Mouse (Mus musculus) kidney, embryonic 14.5 days (tissue): Measurements from ENCODE around the gene Zfp961. TPM values are rescaled to one million over a fixed set of nuclear protein-coding genes. Genes with fewer than 3 reads are reported as not detected.
"Not testable (repeated sequence)": the region's sequence is repeated elsewhere in the genome, so short reads cannot be mapped to it uniquely, and the experiment has no call there.

Experiments
- ATAC-seq: fragments of 200-750 bp; cut with Nextera tagmentation; 2 replicates; pipeline ENCODE4 v1.8.0; 2017; ENCODE audit warnings: moderate number of reproducible peaks, mild to moderate bottlenecking, moderate TSS enrichment, moderate library complexity; ENCODE audit not compliant: low FRiP score, low TSS enrichment
- H3K27ac ChIP-seq: fragments of 300-500 bp; sonication (generic); 2 replicates; pipeline ENCODE4 v1.5.1; 2014; ENCODE audit warnings: low read depth, mild to moderate bottlenecking, low read length, moderate library complexity, mixed read lengths
- H3K27me3 ChIP-seq: fragments of 300-500 bp; sonication (generic); 2 replicates; pipeline ENCODE4 v1.6.1; 2014; ENCODE audit warnings: mild to moderate bottlenecking, low read length; ENCODE audit not compliant: control insufficient read depth, insufficient read depth
- H3K36me3 ChIP-seq: fragments of 300-500 bp; sonication (generic); 2 replicates; pipeline ENCODE4 v1.6.1; 2014; ENCODE audit warnings: low read length, mixed read lengths; ENCODE audit not compliant: control insufficient read depth, insufficient read depth
- H3K4me1 ChIP-seq: fragments of 300-500 bp; sonication (generic); 2 replicates; pipeline ENCODE4 v1.6.1; 2014; ENCODE audit warnings: low read length, mixed read lengths; ENCODE audit not compliant: control insufficient read depth, insufficient read depth
- H3K4me2 ChIP-seq: fragments of 300-500 bp; sonication (generic); replicated peaks from 2 replicates; pipeline ENCODE4 v1.6.1; 2014; ENCODE audit warnings: low read depth, mild to moderate bottlenecking, low read length
- H3K4me3 ChIP-seq: fragments of 300-500 bp; sonication (generic); 2 replicates; pipeline ENCODE4 v1.5.1; 2014; ENCODE audit warnings: mild to moderate bottlenecking, low read length
- H3K9ac ChIP-seq: fragments of 300-500 bp; sonication (generic); 2 replicates; pipeline ENCODE4 v1.6.1; 2014; ENCODE audit warnings: low read depth, mild to moderate bottlenecking, low read length, moderate library complexity
- H3K9me3 ChIP-seq: fragments of 300-500 bp; sonication (generic); 2 replicates; pipeline ENCODE4 v1.6.1; 2016; ENCODE audit warnings: low read length; ENCODE audit not compliant: control insufficient read depth
- WGBS: fragments of 180-500 bp; shearing (Covaris S2); extraction: QIAGEN DNeasy Blood & Tissue Kit; methylation state at CpG from one replicate; pipeline ENCODE4 v1.1.7; 2014; 5-methylcytosine and 5-hydroxymethylcytosine counted together
- polyA plus RNA-seq: library from polyadenylated mRNA; unstranded; fragments of >200 nt; fragmentation: Nextera tagmentation; extraction: Ambion mirVana; gene quantifications from 2 replicates; pipeline ENCODE4 v1.2.1, GENCODE M21; 2014

The Zfp961 gene
- polyA plus RNA-seq, 1 experiment from 2014 or later, result 32.4 TPM

- WGBS, result 70% methylated on average over 3 of the region's 3 CpGs
- no peak for ATAC-seq
Measured at GRCm38 (mm10) chr8:72000223-72000622, 49.4 kb downstream of the Zfp961 start.

DNA sequence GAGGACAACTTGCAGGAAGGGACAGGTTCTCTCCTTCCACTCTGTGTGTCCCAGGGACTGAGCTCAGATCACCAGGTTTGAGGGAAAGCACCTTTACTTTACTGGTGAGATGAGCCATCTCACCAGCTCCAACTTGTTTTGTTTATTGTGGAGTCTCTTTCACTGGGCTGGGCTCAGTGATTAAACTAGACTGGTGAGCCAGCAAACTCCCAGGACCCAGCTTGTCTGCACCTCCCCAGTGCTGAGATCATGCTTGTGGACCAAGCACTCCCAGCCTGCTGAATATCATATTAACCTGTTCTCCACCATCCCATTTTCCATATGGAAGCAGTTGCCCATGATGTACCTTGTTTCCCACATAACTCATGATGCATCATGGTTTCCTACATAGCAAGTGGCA is 52.1 kb downstream of the Zfp961 start:
- Histone ChIP-seq H3K27me3 (no peaks in the 10 kb centered on the region), H3K4me2 (no peak overlapping the region), H3K4me3 (no peak overlapping the region), H3K9me3 (no peaks in the 10 kb centered on the region), H3K36me3 (no peaks in the 10 kb centered on the region), H3K27ac (no peak overlapping the region), H3K4me1 (no peaks in the 10 kb centered on the region), H3K9ac (no peak overlapping the region)
- ATAC-seq, result no peak

More at GRCm38 (mm10) chr8:72000223-72000622, 49.4 kb downstream of the Zfp961 start:
- H3K4me3 ChIP-seq, result no peak overlapping the region
- H3K27ac ChIP-seq, result no peak overlapping the region
- no peak overlapping the region for H3K9ac ChIP-seq
- H3K27me3 ChIP-seq, result no peaks in the 10 kb centered on the region
- H3K4me2 ChIP-seq, result no peak overlapping the region
- no peaks in the 10 kb centered on the region for H3K4me1 ChIP-seq
- H3K9me3 ChIP-seq, result no peaks in the 10 kb centered on the region
- no peaks in the 10 kb centered on the region for H3K36me3 ChIP-seq

DNA sequence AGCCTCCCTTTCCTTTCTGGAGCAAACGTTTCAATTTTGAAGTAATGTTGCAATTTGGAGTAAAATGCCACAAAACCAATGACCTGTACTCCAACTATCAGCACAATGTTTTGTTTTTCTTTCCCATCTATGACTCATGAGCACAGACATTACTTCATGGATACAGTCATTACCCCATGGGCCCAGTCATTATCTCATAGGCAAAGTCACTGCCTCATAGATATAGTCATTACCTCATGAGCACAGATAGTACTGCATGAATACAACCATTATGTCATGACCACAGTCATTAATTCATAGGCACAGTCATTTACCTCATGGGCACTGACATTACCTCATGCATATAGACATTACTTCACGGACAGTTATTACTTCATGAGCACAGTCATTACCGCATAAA is 55.1 kb downstream of the Zfp961 start:
- 85% methylated on average over 3 of the region's 3 CpGs for WGBS
- Histone ChIP-seq H3K27me3 (no peaks in the 10 kb centered on the region), H3K4me2 (no peak overlapping the region), H3K9me3 (no peaks in the 10 kb centered on the region), H3K9ac (no peak overlapping the region), H3K4me1 (no peaks in the 10 kb centered on the region), H3K4me3 (no peak overlapping the region), H3K27ac (no peak overlapping the region), H3K36me3 (no peaks in the 10 kb centered on the region)
- ATAC-seq, result no peak

- ATAC-seq, result no peak
- no peaks in the 10 kb centered on the region for H3K4me1 ChIP-seq
- 75% methylated on average over 1 of the region's 1 CpGs for WGBS
- H3K27me3 ChIP-seq, result no peaks in the 10 kb centered on the region
- H3K36me3 ChIP-seq, result no peaks in the 10 kb centered on the region
- no peaks in the 10 kb centered on the region for H3K9me3 ChIP-seq
- no peak overlapping the region for H3K4me3 ChIP-seq
- no peak overlapping the region for H3K27ac ChIP-seq
- H3K4me2 ChIP-seq, result no peak overlapping the region
- H3K9ac ChIP-seq, result no peak overlapping the region
Measured at GRCm38 (mm10) chr8:72006763-72007162, 55.9 kb downstream of the Zfp961 start.

- Histone ChIP-seq H3K9ac (no peak overlapping the region), H3K4me3 (no peak overlapping the region), H3K36me3 (no peaks in the 10 kb centered on the region), H3K27me3 (no peaks in the 10 kb centered on the region), H3K4me1 (no peaks in the 10 kb centered on the region), H3K9me3 (no peaks in the 10 kb centered on the region), H3K27ac (no peak overlapping the region), H3K4me2 (no peak overlapping the region)
- no peak for ATAC-seq
- WGBS, result 67% methylated on average over 3 of the region's 3 CpGs
Measured at GRCm38 (mm10) chr8:72008134-72008641, 57.4 kb downstream of the Zfp961 start.

DNA sequence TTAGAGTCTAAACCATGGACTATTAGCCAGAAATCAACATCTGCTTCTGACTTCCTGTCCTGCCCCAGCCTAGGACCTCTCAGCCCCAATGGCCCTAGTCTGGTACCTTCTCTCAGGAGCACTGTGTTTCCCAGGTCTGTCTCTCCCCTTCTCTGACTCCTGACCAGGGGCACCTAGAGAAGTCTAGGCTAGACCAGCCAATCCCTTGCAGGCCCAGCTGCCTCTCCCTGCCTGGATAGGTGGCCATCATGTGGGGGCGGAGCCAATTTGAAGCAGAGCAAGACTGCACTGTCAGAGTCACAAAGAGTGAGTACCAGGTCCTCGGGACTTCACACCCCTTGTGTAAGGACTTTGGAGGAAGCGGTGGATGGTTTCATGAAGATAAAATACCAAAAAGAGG is 58.6 kb downstream of the Zfp961 start, which contains the start of gene Cyp4f18:
Cyp4f18 (minus strand) TSS at position 154 of the 400 bp plus-strand sequence.
- Histone ChIP-seq H3K36me3 (no peaks in the 10 kb centered on the region), H3K4me2 (no peak within 1 kb of the TSS), H3K27ac (no peak within 1 kb of the TSS), H3K27me3 (no peaks in the 10 kb centered on the region), H3K4me3 (no peak within 1 kb of the TSS), H3K9me3 (no peaks in the 10 kb centered on the region), H3K9ac (no peak within 1 kb of the TSS), H3K4me1 (no peaks in the 10 kb centered on the region)
- WGBS, result 81% methylated on average over 3 of the region's 3 CpGs
- ATAC-seq, result no peak

GRCm38 (mm10) chr8:72013506-72014228 is 62.8 kb downstream of the Zfp961 start:
- H3K4me3 ChIP-seq, H3K4me1 ChIP-seq, H3K4me2 ChIP-seq, H3K27ac ChIP-seq, ATAC-seq, H3K27me3 ChIP-seq, H3K9me3 ChIP-seq, H3K36me3 ChIP-seq, H3K9ac ChIP-seq: not testable (repeated sequence)
- 63% methylated on average over 6 of the region's 6 CpGs for WGBS

DNA sequence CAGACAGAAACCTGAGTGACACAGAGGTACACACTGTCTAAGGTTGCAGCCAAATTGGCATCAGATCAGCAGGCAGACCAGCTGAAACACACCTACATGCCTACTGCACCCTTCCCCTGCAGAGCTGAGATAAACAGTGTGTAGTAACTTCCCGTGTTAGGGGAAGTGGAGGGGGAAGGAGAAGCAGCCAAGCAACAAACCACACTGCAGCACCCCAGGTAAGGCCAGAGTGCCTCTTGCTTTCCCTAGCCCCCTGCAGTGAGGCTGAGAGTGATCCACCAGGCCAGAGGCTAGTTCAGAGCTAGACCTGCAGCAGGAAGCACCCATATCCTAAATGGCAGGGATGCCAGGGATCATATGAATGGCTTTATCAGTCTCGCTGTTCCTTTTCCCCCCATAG is 66.5 kb downstream of the Zfp961 start:
- H3K4me2 ChIP-seq, ATAC-seq, H3K4me1 ChIP-seq, H3K27ac ChIP-seq, H3K36me3 ChIP-seq, H3K4me3 ChIP-seq, H3K9me3 ChIP-seq, H3K27me3 ChIP-seq, H3K9ac ChIP-seq: not testable (repeated sequence)
- 79% methylated on average over 2 of the region's 2 CpGs for WGBS

DNA sequence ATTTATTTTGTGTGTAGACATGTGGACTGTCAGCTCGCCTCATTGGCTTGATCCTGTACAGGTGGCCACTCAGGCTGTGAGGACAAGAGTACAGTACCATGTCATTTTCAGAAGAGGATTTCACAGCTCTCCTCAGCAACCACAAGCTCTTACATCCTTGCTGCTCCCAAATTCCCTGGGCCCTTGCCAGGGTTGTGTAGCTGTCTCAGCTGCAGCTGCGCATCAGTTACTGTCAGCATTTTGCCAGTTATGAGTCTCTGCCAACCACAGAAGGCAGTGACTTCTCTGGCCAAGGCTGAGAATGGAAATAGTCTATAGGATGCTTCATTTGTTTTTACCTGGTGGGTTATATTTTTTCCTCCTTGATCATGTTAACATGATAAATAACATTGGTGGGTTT is 67.3 kb downstream of the Zfp961 start:
- WGBS, result 80% methylated on average over 2 of the region's 2 CpGs

More for the DNA sequence above, 67.3 kb downstream of the Zfp961 start:
- Histone ChIP-seq H3K4me1 (no peaks in the 10 kb centered on the region), H3K27me3 (no peaks in the 10 kb centered on the region), H3K9ac (no peak overlapping the region), H3K36me3 (no peaks in the 10 kb centered on the region), H3K4me3 (no peak overlapping the region), H3K4me2 (no peak overlapping the region), H3K27ac (no peak overlapping the region), H3K9me3 (no peaks in the 10 kb centered on the region)
- no peak for ATAC-seq
